Mouse (Mus musculus) intestine, postnatal 0 days (tissue): ENCODE measurements around the gene Hist1h3g. TPM values are rescaled to one million over a fixed set of nuclear protein-coding genes. Genes with fewer than 3 reads are reported as not detected.

Experiments
- ATAC-seq: fragments of 200-750 bp; cut with Nextera tagmentation; 2 replicates; pipeline ENCODE4 v1.8.0; 2017; ENCODE audit warnings: mild to moderate bottlenecking, moderate TSS enrichment, moderate library complexity
- H3K27ac ChIP-seq: fragments of 300-500 bp; sonication (generic); 2 replicates; pipeline ENCODE4 v1.5.1; 2014; ENCODE audit warnings: mild to moderate bottlenecking, low read depth, low read length, moderate library complexity
- H3K27me3 ChIP-seq: fragments of 300-500 bp; sonication (generic); replicated peaks from 2 replicates; pipeline ENCODE4 v1.6.1; 2014; ENCODE audit warnings: low read length, mixed read lengths; ENCODE audit not compliant: control insufficient read depth, insufficient read depth
- H3K36me3 ChIP-seq: fragments of 300-500 bp; sonication (generic); 2 replicates; pipeline ENCODE4 v1.6.1; 2014; ENCODE audit warnings: mild to moderate bottlenecking, moderate library complexity; ENCODE audit not compliant: control insufficient read depth, insufficient read depth
- H3K4me1 ChIP-seq: fragments of 300-500 bp; sonication (generic); replicated peaks from 2 replicates; pipeline ENCODE4 v1.6.1; 2014; ENCODE audit warnings: antibody characterized with exemption, low read length, mixed read lengths; ENCODE audit not compliant: control insufficient read depth, insufficient read depth
- H3K4me2 ChIP-seq: fragments of 300-500 bp; sonication (generic); replicated peaks from 2 replicates; pipeline ENCODE4 v1.6.1; 2014; ENCODE audit warnings: low read depth, mild to moderate bottlenecking, moderate library complexity
- H3K4me3 ChIP-seq: fragments of 300-500 bp; sonication (generic); 2 replicates; pipeline ENCODE4 v1.5.1; 2014; ENCODE audit warnings: low read depth, low read length
- H3K9ac ChIP-seq: fragments of 300-500 bp; sonication (generic); 2 replicates; pipeline ENCODE4 v1.6.1; 2014; ENCODE audit warnings: mild to moderate bottlenecking, low read depth, low read length
- H3K9me3 ChIP-seq: fragments of 300-500 bp; sonication (generic); 2 replicates; pipeline ENCODE4 v1.6.1; 2016; ENCODE audit warnings: mixed run types; ENCODE audit not compliant: control insufficient read depth
- CTCF ChIP-seq: sonication (generic); IDR thresholded peaks from 2 replicates; pipeline ENCODE4 v1.5.1; 2016; ENCODE audit warnings: low read depth, mild to moderate bottlenecking, control low read depth, antibody characterized with exemption, moderate library complexity
- WGBS: fragments of 180-500 bp; shearing (Covaris S2); extraction: QIAGEN DNeasy Blood & Tissue Kit; methylation state at CpG from one replicate; pipeline ENCODE4 v1.1.7; 2014; 5-methylcytosine and 5-hydroxymethylcytosine counted together
- polyA plus RNA-seq: library from polyadenylated mRNA; unstranded; fragments of >200 nt; fragmentation: Nextera tagmentation; extraction: Ambion mirVana; gene quantifications from 2 replicates; pipeline ENCODE4 v1.2.1, GENCODE M21; 2015

Hist1h3g gene
- polyA plus RNA-seq, 1 experiment from 2014 or later: 2.1 TPM

GRCm38 (mm10) chr13:23576351-23576881, 41.2 kb downstream of the Hist1h3g start:
- no peaks in the 10 kb centered on the region for H3K27me3 ChIP-seq
- peak overlapping the region; percentile 46; the same call in 1 of the 2 replicates for H3K9ac ChIP-seq
- H3K27ac ChIP-seq: peak overlapping the region; percentile 9; the same call in 1 of the 2 replicates
- no peaks in the 10 kb centered on the region for H3K9me3 ChIP-seq
- WGBS: 7% methylated on average over 7 of the region's 7 CpGs
- TF ChIP-seq CTCF: no peak
- ATAC-seq: no peak
- peaks cover 9% of the 10 kb centered on the region; the same call in 1 of the 2 replicates for H3K4me1 ChIP-seq
- no peaks in the 10 kb centered on the region for H3K36me3 ChIP-seq
- H3K4me3 ChIP-seq: peak overlapping the region; percentile 34
- H3K4me2 ChIP-seq: peak overlapping the region; percentile 67

GRCm38 (mm10) chr13:23576906-23577639, 41.9 kb downstream of the Hist1h3g start:
- Histone ChIP-seq H3K27ac (peak overlapping the region; percentile 9; the same call in 1 of the 2 replicates), H3K36me3 (no peaks in the 10 kb centered on the region), H3K9ac (peak overlapping the region; percentile 46; the same call in 1 of the 2 replicates), H3K27me3 (no peaks in the 10 kb centered on the region), H3K4me2 (peak overlapping the region; percentile 67), H3K9me3 (no peaks in the 10 kb centered on the region), H3K4me3 (peak overlapping the region; percentile 34), H3K4me1 (peaks cover 9% of the 10 kb centered on the region; the same call in 1 of the 2 replicates)
- WGBS: 35% methylated on average over 6 of the region's 6 CpGs
- no peak for ATAC-seq
- TF ChIP-seq CTCF: no peak

GRCm38 (mm10) chr13:23577835-23578234, 42.6 kb downstream of the Hist1h3g start:
- Histone ChIP-seq H3K4me3 (no peak overlapping the region), H3K27me3 (no peaks in the 10 kb centered on the region), H3K4me2 (no peak overlapping the region), H3K9me3 (no peaks in the 10 kb centered on the region), H3K4me1 (peaks cover 3% of the 10 kb centered on the region; the same call in 1 of the 2 replicates), H3K27ac (no peak overlapping the region), H3K36me3 (no peaks in the 10 kb centered on the region), H3K9ac (no peak overlapping the region)
- 95% methylated on average over 1 of the region's 1 CpGs for WGBS
- ATAC-seq: no peak
- no peak for TF ChIP-seq CTCF

GRCm38 (mm10) chr13:23581408-23582218, 46.4 kb downstream of the Hist1h3g start, which contains the start of gene Hist1h4d:
Gene Hist1h4d (plus strand): TSS chr13:23581598.
- no peak for TF ChIP-seq CTCF
- under 1% methylated on average over 43 of the region's 43 CpGs for WGBS

GRCm38 (mm10) chr13:23582219-23583056, 47.2 kb downstream of the Hist1h3g start:
- Histone ChIP-seq H3K4me2 (peak overlapping the region; percentile 73), H3K4me3 (peak overlapping the region; percentile 47), H3K4me1 (no peaks in the 10 kb centered on the region; the same call in 1 of the 2 replicates), H3K36me3 (no peaks in the 10 kb centered on the region), H3K9ac (peak overlapping the region; percentile 65), H3K27ac (no peak overlapping the region), H3K9me3 (no peaks in the 10 kb centered on the region), H3K27me3 (no peaks in the 10 kb centered on the region)
- TF ChIP-seq CTCF: no peak
- 15% methylated on average over 6 of the region's 6 CpGs for WGBS
- no peak for ATAC-seq

More at GRCm38 (mm10) chr13:23581408-23582218, 46.4 kb downstream of the Hist1h3g start, which contains the start of gene Hist1h4d:
- no peaks in the 10 kb centered on the region for H3K9me3 ChIP-seq
- peak within 1 kb of the TSS; percentile 73 for H3K4me2 ChIP-seq
- H3K4me3 ChIP-seq: peak within 1 kb of the TSS; percentile 47
- H3K36me3 ChIP-seq: no peaks in the 10 kb centered on the region
- peak within 1 kb of the TSS; percentile 65 for H3K9ac ChIP-seq
- peak within 1 kb of the TSS; percentile 68 for H3K27ac ChIP-seq
- no peaks in the 10 kb centered on the region; the same call in 1 of the 2 replicates for H3K4me1 ChIP-seq
- ATAC-seq: peak; percentile 84
- no peaks in the 10 kb centered on the region for H3K27me3 ChIP-seq
